ENCODE assay signal across 8 mouse cellular contexts in the genomic region with DNA sequence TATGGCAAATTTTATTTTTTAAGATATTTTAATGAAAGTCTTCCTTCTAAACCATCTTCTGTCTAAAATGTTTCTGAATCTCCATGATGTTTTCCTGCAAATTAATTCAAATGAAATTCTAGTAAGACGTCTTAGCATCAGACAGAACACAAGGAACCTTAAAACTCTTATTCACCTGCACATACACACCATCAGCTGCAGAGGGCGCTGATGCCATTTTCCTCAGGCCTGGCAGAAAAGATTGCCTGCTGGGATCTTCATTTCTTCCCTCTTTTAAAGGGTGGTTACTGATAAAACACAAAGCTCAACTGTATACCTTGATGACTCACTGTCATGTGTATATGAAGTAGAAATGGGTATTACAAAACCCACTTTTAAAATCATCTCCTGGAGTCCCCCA. TPM values are rescaled to one million over a fixed set of nuclear protein-coding genes. Genes with fewer than 3 reads are reported as not detected.
DNase-seq lines count a peak whose midpoint lies in the region; ATAC-seq and TF ChIP-seq lines count a peak whose summit lies in the region.

No protein-coding gene starts in this region.

- peaks cover 3% of the 10 kb centered on the region for H3K4me1 ChIP-seq in midbrain, embryonic 14.5 days (ENCODE audit: control insufficient read depth, insufficient read depth, low read length)
- H3K4me1 ChIP-seq in midbrain, embryonic 13.5 days (replicated peaks): peaks cover 8% of the 10 kb centered on the region
- no peaks in the 10 kb centered on the region for H3K4me1 ChIP-seq in bone marrow, adult 2 months (ENCODE audit: control insufficient read depth, insufficient read depth, low read length)

- intact Hi-C loops in heart, postnatal 25 days (cut with DNase I): loop anchor here (10.0 kb wide), 3 partner anchors 144 to 414 kb away; no protein-coding TSS in a partner anchor
- intact Hi-C loops in left cerebral cortex, postnatal 25 days (cut with DNase I): loop anchor here (1.0 to 10.0 kb wide), 3 partner anchors 236 to 1446 kb away; partner anchors contain the start of gene Foxb1

- H3K4me2 ChIP-seq in midbrain, embryonic 14.5 days (ENCODE audit: low read length): no peak overlapping the region
- no peak overlapping the region for H3K4me2 ChIP-seq in midbrain, embryonic 13.5 days (replicated peaks)

- H3K27ac ChIP-seq in midbrain, embryonic 14.5 days (replicated peaks; ENCODE audit: low read depth, low read length): no peak overlapping the region
- H3K27ac ChIP-seq in midbrain, embryonic 13.5 days: no peak overlapping the region
- no peak overlapping the region for H3K27ac ChIP-seq in bone marrow, adult 2 months (ENCODE audit: control insufficient read depth, insufficient read depth, low read depth, low read length, poor library complexity)

- peak; percentile 70 for DNase-seq in heart, adult 11 months
- DNase-seq in heart, postnatal 25 days (ENCODE audit: low spot score): no peak
- DNase-seq in midbrain, embryonic 14.5 days: peak; percentile 62
- DNase-seq in left cerebral cortex, postnatal 25 days (ENCODE audit: low spot score in 2 of 2): peak; percentile 49 to 67
- DNase-seq in testis, postnatal 10 days (ENCODE audit: low spot score): peak; percentile 58
- no peak for DNase-seq in cerebellum, adult 8-10 months

- H3K27me3 ChIP-seq in midbrain, embryonic 14.5 days (ENCODE audit: control insufficient read depth, insufficient read depth, low read length): peaks cover 17% of the 10 kb centered on the region
- peaks cover 42% of the 10 kb centered on the region for H3K27me3 ChIP-seq in midbrain, embryonic 13.5 days

- peak; percentile 34; the same call in 1 of the 2 replicates for TF ChIP-seq CTCF in bone marrow, adult 2 months (IDR thresholded peaks at IDR 0.05; ENCODE audit: control insufficient read depth, insufficient read depth, low read length)

- ATAC-seq in midbrain, embryonic 14.5 days (ENCODE audit: low FRiP score, low TSS enrichment): no peak
- ATAC-seq in midbrain, embryonic 13.5 days: no peak

- no peak for TF ChIP-seq POLR2A in bone marrow, adult 2 months (IDR thresholded peaks at IDR 0.05; ENCODE audit: borderline replicate concordance, control insufficient read depth, low read depth, low read length)

- no peak overlapping the region for H3K9ac ChIP-seq in midbrain, embryonic 14.5 days (replicated peaks; ENCODE audit: low read length)
- H3K9ac ChIP-seq in midbrain, embryonic 13.5 days (replicated peaks): no peak overlapping the region

- H3K36me3 ChIP-seq in midbrain, embryonic 14.5 days (ENCODE audit: control insufficient read depth, insufficient read depth, low read length): no peaks in the 10 kb centered on the region
- H3K36me3 ChIP-seq in midbrain, embryonic 13.5 days: no peaks in the 10 kb centered on the region

- WGBS in midbrain, embryonic 14.5 days: 5% methylated on average over 2 of the region's 2 CpGs
- 5% methylated on average over 2 of the region's 2 CpGs for WGBS in midbrain, embryonic 13.5 days
- 6% methylated on average over 2 of the region's 2 CpGs for WGBS in bone marrow, adult 2 months

- H3K9me3 ChIP-seq in midbrain, embryonic 14.5 days (ENCODE audit: control insufficient read depth, low read length): no peaks in the 10 kb centered on the region
- no peaks in the 10 kb centered on the region for H3K9me3 ChIP-seq in midbrain, embryonic 13.5 days

- H3K4me3 ChIP-seq in midbrain, embryonic 14.5 days (replicated peaks; ENCODE audit: low read depth, low read length): no peak overlapping the region
- no peak overlapping the region for H3K4me3 ChIP-seq in midbrain, embryonic 13.5 days (replicated peaks)
- H3K4me3 ChIP-seq in bone marrow, adult 2 months (replicated peaks; ENCODE audit: control insufficient read depth, low read depth, low read length): no peak overlapping the region

RNA-seq across cellular contexts. Expression of gene Aldh1a2, which starts 4.7 kb away (rescaled TPM):
- total RNA-seq in heart, postnatal 25 days (2021): 10 to 100 TPM in 1 of 2 experiments, 1 to 10 TPM in 1; 9.5 to 12.9 TPM
- polyA plus RNA-seq in midbrain, embryonic 14.5 days (2014; fragmentation: Nextera tagmentation; extraction: Ambion mirVana): 0.36 and 16.0 TPM in 2 replicates
- polyA plus RNA-seq in midbrain, embryonic 13.5 days (2015; fragmentation: Nextera tagmentation; extraction: Ambion mirVana): 5.0 and 8.6 TPM in 2 replicates
- polyA plus RNA-seq in bone marrow, adult 2 months (2011; ENCODE audit: insufficient read depth, insufficient read length, low replicate concordance, missing spikeins): 1.5 and 1.9 TPM in 2 replicates
- total RNA-seq in left cerebral cortex, postnatal 25 days (2021): 10 to 100 TPM in 1 of 2 experiments, 1 to 10 TPM in 1; 8.1 to 10.0 TPM

RNA-seq across cellular contexts. Expression of gene Aqp9, which starts 42.4 kb away (rescaled TPM):
- under 1 TPM in 1 of 2 experiments, not detected in 1; 0.31 TPM for total RNA-seq in heart, postnatal 25 days (2021)
- 0.42 and 0.61 TPM in 2 replicates for polyA plus RNA-seq in midbrain, embryonic 14.5 days (2014; fragmentation: Nextera tagmentation; extraction: Ambion mirVana)
- 0.43 and 0.58 TPM in 2 replicates for polyA plus RNA-seq in midbrain, embryonic 13.5 days (2015; fragmentation: Nextera tagmentation; extraction: Ambion mirVana)
- polyA plus RNA-seq in bone marrow, adult 2 months (2011; ENCODE audit: insufficient read depth, insufficient read length, low replicate concordance, missing spikeins): 14.1 and 17.7 TPM in 2 replicates
- total RNA-seq in left cerebral cortex, postnatal 25 days (2021): 1 to 10 TPM; 1.8 to 2.5 TPM

Comparison
In these comparisons a context has a peak if more than half of its experiments do, and no peak if none do; other contexts are left out.
1. DNase-seq: peak in heart, adult 11 months (single experiment), midbrain, embryonic 14.5 days (single experiment), left cerebral cortex, postnatal 25 days (2 of 2) and testis, postnatal 10 days (single experiment); none in heart, postnatal 25 days (single experiment) and cerebellum, adult 8-10 months (single experiment).